Mouse (Mus musculus): ENCODE data around the gene Trib2. TPM values are rescaled to one million over a fixed set of nuclear protein-coding genes. Genes with fewer than 3 reads are reported as not detected.

Trib2 gene
- total and polyA plus RNA-seq, 3 experiments: 20.1 to 80.6 (median 53.8) TPM

GRCm38 (mm10) chr12:15821019-15821418 is 4.3 kb upstream of the Trib2 start:
- no peaks in the 10 kb centered on the region for H3K9me3 ChIP-seq (replicated peaks; ENCODE audit: insufficient read depth, low read length)
- H3K9ac ChIP-seq (ENCODE audit: control insufficient read depth, low read depth, low read length, poor library complexity, severe bottlenecking): no peak overlapping the region
- no peak overlapping the region for H3K27ac ChIP-seq (ENCODE audit: control insufficient read depth, low read depth, low read length)
- no peak for DNase-seq (ENCODE audit: low read depth, low spot score)
- no peak overlapping the region for H3K4me3 ChIP-seq (ENCODE audit: control insufficient read depth in 1 of 2, insufficient read depth in 1 of 2, low read depth in 2 of 2, low read length in 2 of 2)
- H3K27me3 ChIP-seq (ENCODE audit: control insufficient read depth in 1 of 2, insufficient read depth in 2 of 2, low read length in 2 of 2): no peaks in the 10 kb centered on the region
- no peaks in the 10 kb centered on the region; a peak in 1 of 4 replicates for H3K36me3 ChIP-seq (ENCODE audit: control insufficient read depth in 1 of 2, insufficient read depth in 2 of 2, low read length in 2 of 2)
- H3K4me1 ChIP-seq (ENCODE audit: control insufficient read depth in 1 of 2, insufficient read depth in 2 of 2, low read length in 2 of 2): no peaks in the 10 kb centered on the region; a peak in 1 of 4 replicates
- TF ChIP-seq KAT2A (conservative IDR thresholded peaks at IDR 0.05; ENCODE audit: low read depth, low read length) (no peak), NRF1 (IDR thresholded peaks at IDR 0.05; ENCODE audit: insufficient read depth, low read depth, low read length, poor library complexity, severe bottlenecking) (no peak), MEF2A (IDR thresholded peaks at IDR 0.05; ENCODE audit: extremely low read depth, insufficient replicate concordance, low read depth, low read length, poor library complexity, severe bottlenecking) (no peak), CHD1 (IDR thresholded peaks at IDR 0.05; ENCODE audit: low read depth, low read length) (no peak), TAL1 (IDR thresholded peaks at IDR 0.05; ENCODE audit: low read length) (no peak), E2F4 (IDR thresholded peaks at IDR 0.05; ENCODE audit: borderline replicate concordance, low read depth, low read length) (no peak), POLR2AphosphoS5 (IDR thresholded peaks at IDR 0.05; ENCODE audit: borderline replicate concordance, low read depth, low read length) (no peak), EP300 (IDR thresholded peaks at IDR 0.05; ENCODE audit: low read depth in 1 of 2, low read length in 2 of 2) (no peak), ZMIZ1 (IDR thresholded peaks at IDR 0.05; ENCODE audit: low read depth, low read length) (no peak), ELF1 (IDR thresholded peaks at IDR 0.05; ENCODE audit: low read depth, low read length) (no peak), SMC3 (IDR thresholded peaks at IDR 0.05; ENCODE audit: low read depth, low read length) (no peak), BHLHE40 (IDR thresholded peaks at IDR 0.05; ENCODE audit: borderline replicate concordance, low read depth, low read length) (no peak), MAFK (IDR thresholded peaks at IDR 0.05; ENCODE audit: borderline replicate concordance, low read depth, low read length) (no peak), USF2 (IDR thresholded peaks at IDR 0.05; ENCODE audit: borderline replicate concordance in 1 of 2, insufficient read depth in 1 of 2, low read depth in 1 of 2, low read length in 2 of 2) (no peak), ZNF384 (IDR thresholded peaks at IDR 0.05; ENCODE audit: low read depth, low read length) (no peak), TCF12 (IDR thresholded peaks at IDR 0.05; ENCODE audit: low read depth, low read length) (no peak), NELFE (IDR thresholded peaks at IDR 0.05; ENCODE audit: low read depth, low read length) (no peak), MAZ (IDR thresholded peaks at IDR 0.05; ENCODE audit: low read depth, low read length) (no peak), POLR2A (IDR thresholded peaks at IDR 0.05; ENCODE audit: control insufficient read depth in 1 of 2, insufficient read depth in 1 of 2, low read depth in 1 of 2, low read length in 2 of 2, poor library complexity in 1 of 2) (no peak), CTCF (IDR thresholded peaks at IDR 0.05 in 2 of 3, conservative IDR thresholded peaks at IDR 0.05 in 1 of 3; ENCODE audit: control insufficient read depth in 1 of 3, insufficient read depth in 1 of 3, low read depth in 2 of 3, low read length in 3 of 3, poor library complexity in 1 of 3, severe bottlenecking in 1 of 3) (no peak)
- H3K79me2 ChIP-seq (ENCODE audit: control insufficient read depth, insufficient read depth, low read length, poor library complexity): peaks cover 3% of the 10 kb centered on the region

- TF ChIP-seq TCF12 (IDR thresholded peaks at IDR 0.05; ENCODE audit: low read depth, low read length): no peak
- TF ChIP-seq CHD2 (IDR thresholded peaks at IDR 0.05; ENCODE audit: low read length): peak; percentile 19; the same call in 1 of the 2 replicates
- no peak for TF ChIP-seq GATA1 (IDR thresholded peaks at IDR 0.05; ENCODE audit: low read depth, low read length)
- peak; percentile 1; the same call in 1 of the 2 replicates for TF ChIP-seq NELFE (IDR thresholded peaks at IDR 0.05; ENCODE audit: low read depth, low read length)
- no peak for TF ChIP-seq ETS1 (IDR thresholded peaks at IDR 0.05; ENCODE audit: low read depth, low read length)
- TF ChIP-seq POLR2AphosphoS2 (IDR thresholded peaks at IDR 0.05; ENCODE audit: low read length): no peak
- no peak for TF ChIP-seq POLR2AphosphoS5 (IDR thresholded peaks at IDR 0.05; ENCODE audit: borderline replicate concordance, low read depth, low read length)
- no peak for TF ChIP-seq MAFK (IDR thresholded peaks at IDR 0.05; ENCODE audit: borderline replicate concordance, low read depth, low read length)
- TF ChIP-seq UBTF (IDR thresholded peaks at IDR 0.05; ENCODE audit: borderline replicate concordance, insufficient read depth, low read depth, low read length): 0 out of 2 replicates have a peak, but pooled peaks have one; percentile 7
- Histone ChIP-seq H3K36me3 (ENCODE audit: control insufficient read depth in 1 of 2, insufficient read depth in 2 of 2, low read length in 2 of 2) (peaks cover 0 to 4% of the 10 kb centered on the region in 2 experiments; a peak in 2 of 4 replicates), H3K9me3 (replicated peaks; ENCODE audit: insufficient read depth, low read length) (no peaks in the 10 kb centered on the region), H3K9ac (ENCODE audit: control insufficient read depth, low read depth, low read length, poor library complexity, severe bottlenecking) (peak overlapping the region; percentile 78), H3K27me3 (ENCODE audit: control insufficient read depth in 1 of 2, insufficient read depth in 2 of 2, low read length in 2 of 2) (no peaks in the 10 kb centered on the region), H3K4me1 (ENCODE audit: control insufficient read depth in 1 of 2, insufficient read depth in 2 of 2, low read length in 2 of 2) (peaks cover 0 to 1% of the 10 kb centered on the region in 2 experiments; a peak in 3 of 4 replicates), H3K4me3 (ENCODE audit: control insufficient read depth in 1 of 2, insufficient read depth in 1 of 2, low read depth in 2 of 2, low read length in 2 of 2) (peak overlapping the region; percentile 74 to 90), H3K27ac (ENCODE audit: control insufficient read depth, low read depth, low read length) (peak overlapping the region; percentile 35), H3K79me2 (ENCODE audit: control insufficient read depth, insufficient read depth, low read length, poor library complexity) (peaks cover 36% of the 10 kb centered on the region)
- DNase-seq (ENCODE audit: low read depth, low spot score): no peak
Observed at GRCm38 (mm10) chr12:15817365-15817764, 643 bp upstream of the Trib2 start.

Measured in MEL (cell line).